Mouse (Mus musculus) cerebellum, adult 2 months (tissue): Measurements from ENCODE around the gene Fcho1.

Experiments
- CTCF ChIP-seq: fragments of 200-500 bp; IDR thresholded peaks from 2 replicates; pipeline ENCODE4 v1.5.1; 2011; ENCODE audit warnings: low read depth, mild to moderate bottlenecking, control low read depth, low read length, moderate library complexity, borderline replicate concordance; ENCODE audit not compliant: insufficient read depth
- POLR2A ChIP-seq: fragments of 200-500 bp; IDR thresholded peaks from 2 replicates; pipeline ENCODE4 v1.6.1; 2011; ENCODE audit warnings: low read length, control low read depth, borderline replicate concordance; ENCODE audit not compliant: insufficient read depth

GRCm38 (mm10) chr8:71693166-71694041, 32.1 kb downstream of the Fcho1 start:
- TF ChIP-seq CTCF = no peak
- no peak for TF ChIP-seq POLR2A
